Comparison of ENCODE assay signal across 16 mouse cellular contexts in the genomic region with DNA sequence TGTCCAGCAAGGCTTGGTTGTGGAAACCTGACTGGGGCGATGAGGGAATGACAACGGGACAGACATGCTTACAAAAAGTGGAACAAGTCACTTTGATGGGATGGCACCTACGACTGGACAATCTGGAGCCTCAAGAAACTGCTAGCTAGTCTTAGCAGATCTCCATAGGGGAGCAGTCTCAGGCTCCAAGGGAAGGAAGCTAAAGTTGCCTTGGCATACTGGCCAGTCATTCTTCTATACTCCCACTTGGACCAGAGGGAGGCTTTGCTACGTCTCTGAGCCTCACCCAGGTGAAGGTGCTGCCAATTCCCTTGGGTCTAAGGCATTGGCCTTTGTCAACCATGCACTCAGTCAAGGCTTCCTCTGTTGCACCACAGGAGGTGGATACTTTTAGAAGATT.
"Had no signal": no experiment of that assay in that cellular context is flagged by ENCODE, and none has a peak within 500 bp of the region (broad histone marks: within the 10 kb centered on the region; RNA-seq: fewer than 3 reads in every experiment).

No protein-coding gene starts in this region.

- H3K4me3 ChIP-seq: liver, embryonic 15.5 days; lung, embryonic 15.5 days; midbrain, embryonic 12.5 days; neural tube, embryonic 12.5 days; stomach, embryonic 15.5 days had no signal

- H3K27me3 ChIP-seq: lung, embryonic 15.5 days; midbrain, embryonic 12.5 days; neural tube, embryonic 12.5 days; stomach, embryonic 15.5 days had no signal

- H3K9me3 ChIP-seq: liver, embryonic 15.5 days; lung, embryonic 15.5 days; midbrain, embryonic 12.5 days; neural tube, embryonic 12.5 days; stomach, embryonic 15.5 days had no signal

- DNase-seq: liver, postnatal 0 days; lung, adult 2 months; lung, postnatal 14 days; lung, postnatal 36 days; midbrain, embryonic 14.5 days; right cerebral cortex, postnatal 14 days; thymus, adult 2 months; thymus, postnatal 25 days; thymus, postnatal 4 days had no signal

- ATAC-seq: liver, postnatal 0 days; lung, postnatal 0 days; midbrain, embryonic 16.5 days had no signal

- H3K36me3 ChIP-seq: liver, embryonic 15.5 days; lung, embryonic 15.5 days; midbrain, embryonic 12.5 days; neural tube, embryonic 12.5 days; stomach, embryonic 15.5 days had no signal
